Mouse (Mus musculus) midbrain, embryonic 13.5 days (tissue): ENCODE data around the gene Med19. TPM values are rescaled to one million over a fixed set of nuclear protein-coding genes. Genes with fewer than 3 reads are reported as not detected.
"Not testable (repeated sequence)": the region's sequence is repeated elsewhere in the genome, so short reads cannot be mapped to it uniquely, and the experiment has no call there.

Source experiments
- ATAC-seq: fragments of 200-750 bp; cut with Nextera tagmentation; 2 replicates; pipeline ENCODE4 v1.8.0; 2017; ENCODE audit warnings: mild to moderate bottlenecking, moderate TSS enrichment, moderate library complexity
- H3K27ac ChIP-seq: fragments of 300-500 bp; sonication (generic); 2 replicates; pipeline ENCODE4 v1.5.1; 2015; ENCODE audit warnings: inconsistent platforms, mild to moderate bottlenecking, moderate library complexity
- H3K27me3 ChIP-seq: fragments of 300-500 bp; sonication (generic); 2 replicates; pipeline ENCODE4 v1.6.1; 2015; ENCODE audit warnings: mild to moderate bottlenecking, inconsistent platforms
- H3K36me3 ChIP-seq: fragments of 300-500 bp; sonication (generic); 2 replicates; pipeline ENCODE4 v1.6.1; 2015; ENCODE audit warnings: mild to moderate bottlenecking, inconsistent platforms
- H3K4me1 ChIP-seq: fragments of 300-500 bp; sonication (generic); replicated peaks from 2 replicates; pipeline ENCODE4 v1.6.1; 2015; ENCODE audit warnings: inconsistent platforms
- H3K4me2 ChIP-seq: fragments of 300-500 bp; sonication (generic); replicated peaks from 2 replicates; pipeline ENCODE4 v1.6.1; 2015; ENCODE audit warnings: moderate library complexity, mild to moderate bottlenecking, inconsistent platforms
- H3K4me3 ChIP-seq: fragments of 300-500 bp; sonication (generic); replicated peaks from 2 replicates; pipeline ENCODE4 v1.5.1; 2015; ENCODE audit warnings: mild to moderate bottlenecking, inconsistent platforms
- H3K9ac ChIP-seq: fragments of 300-500 bp; sonication (generic); replicated peaks from 2 replicates; pipeline ENCODE4 v1.6.1; 2015; ENCODE audit warnings: mild to moderate bottlenecking, inconsistent platforms
- H3K9me3 ChIP-seq: fragments of 300-500 bp; sonication (generic); 2 replicates; pipeline ENCODE4 v1.6.1; 2016; ENCODE audit warnings: mild to moderate bottlenecking, inconsistent platforms
- WGBS: fragments of 180-500 bp; shearing (Covaris S2); methylation state at CpG from one replicate; pipeline ENCODE4 v1.1.7; 2015; 5-methylcytosine and 5-hydroxymethylcytosine counted together
- polyA plus RNA-seq: library from polyadenylated mRNA; unstranded; fragments of >200 nt; fragmentation: Nextera tagmentation; extraction: Ambion mirVana; gene quantifications from 2 replicates; pipeline ENCODE4 v1.2.1, GENCODE M21; 2015

Med19 gene
- polyA plus RNA-seq, 1 experiment from 2014 or later, result 49.3 TPM

DNA sequence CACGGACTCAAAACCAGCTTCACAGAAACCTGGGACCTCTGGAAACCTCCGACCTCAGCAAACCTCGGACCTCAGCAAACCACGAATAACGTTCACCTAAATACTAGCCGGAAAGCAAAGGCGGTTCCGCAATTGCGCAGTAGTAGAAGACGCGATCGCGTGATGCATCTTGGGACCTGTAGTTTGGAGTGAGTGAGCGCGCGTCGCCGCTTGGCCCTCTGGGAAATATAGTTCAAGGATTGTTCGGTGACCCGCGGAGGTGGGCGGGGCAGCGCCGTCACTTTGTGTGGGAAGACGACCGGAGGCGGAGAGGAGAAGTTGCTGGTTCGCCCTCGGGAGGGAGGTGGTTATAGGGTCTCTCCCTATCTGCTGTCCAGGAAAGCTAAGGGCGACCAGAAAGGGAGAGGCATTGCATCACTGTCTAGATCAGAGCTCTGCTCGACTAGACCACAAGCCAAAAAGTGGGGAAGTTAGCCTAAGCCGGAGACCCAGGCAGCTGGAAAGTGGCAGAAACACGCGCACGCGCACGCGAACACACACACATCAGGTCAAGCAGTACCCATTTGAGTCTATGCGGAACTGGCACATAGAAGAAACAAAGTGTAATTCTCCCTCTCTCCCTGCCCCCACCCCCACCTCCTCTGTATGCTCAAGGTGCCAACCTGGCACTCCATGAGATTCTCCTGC, 49.1 kb downstream of the Med19 start, which contains the start of gene Clp1:
Gene Clp1 (minus strand): TSS at position 179 of the 687 bp plus-strand sequence.
- H3K36me3 ChIP-seq, result peaks cover 23% of the 10 kb centered on the region

GRCm38 (mm10) chr2:84728191-84728590, 50.0 kb downstream of the Med19 start:
- 81% methylated on average over 5 of the region's 5 CpGs for WGBS
- H3K4me3 ChIP-seq, H3K9me3 ChIP-seq, H3K4me2 ChIP-seq, ATAC-seq, H3K27me3 ChIP-seq, H3K27ac ChIP-seq, H3K9ac ChIP-seq: not testable (repeated sequence)
- Histone ChIP-seq H3K36me3 (peaks cover 20% of the 10 kb centered on the region), H3K4me1 (peaks cover 31% of the 10 kb centered on the region)

More for the DNA sequence above, 49.1 kb downstream of the Med19 start, which contains the start of gene Clp1:
- Histone ChIP-seq H3K4me2 (peak within 1 kb of the TSS; percentile 76), H3K9ac (peak within 1 kb of the TSS; percentile 69), H3K4me3 (peak within 1 kb of the TSS; percentile 66), H3K9me3 (no peaks in the 10 kb centered on the region), H3K4me1 (peaks cover 28% of the 10 kb centered on the region), H3K27ac (peak within 1 kb of the TSS; percentile 80), H3K27me3 (no peaks in the 10 kb centered on the region)
- peak; percentile 97 for ATAC-seq
- WGBS, result under 1% methylated on average over 39 of the region's 39 CpGs

DNA sequence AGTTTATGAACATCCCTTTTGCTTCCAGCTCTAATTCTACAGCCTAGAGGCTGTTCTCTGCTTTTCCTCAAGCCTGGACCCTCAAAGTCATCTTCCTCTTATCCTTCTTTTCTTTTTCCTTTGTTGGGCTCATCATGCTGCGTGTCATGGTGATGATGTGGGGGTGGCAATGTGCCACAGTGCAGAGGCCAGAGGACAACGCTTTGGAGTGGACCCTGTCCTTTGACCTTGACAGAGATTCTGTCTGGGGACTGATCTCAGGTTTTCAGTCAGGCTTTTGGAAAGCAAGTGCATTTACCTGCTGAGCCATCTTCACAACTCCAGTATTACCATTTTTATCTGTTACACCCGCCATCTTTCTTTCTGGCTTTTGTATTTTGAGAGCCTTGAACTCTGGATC, 53.0 kb downstream of the Med19 start:
- Histone ChIP-seq H3K9me3 (no peaks in the 10 kb centered on the region), H3K27me3 (no peaks in the 10 kb centered on the region), H3K27ac (no peak overlapping the region), H3K4me3 (no peak overlapping the region), H3K4me1 (peaks cover 38% of the 10 kb centered on the region), H3K9ac (no peak overlapping the region), H3K36me3 (no peaks in the 10 kb centered on the region), H3K4me2 (no peak overlapping the region)
- WGBS, result 83% methylated on average over 3 of the region's 3 CpGs
- ATAC-seq, result no peak

DNA sequence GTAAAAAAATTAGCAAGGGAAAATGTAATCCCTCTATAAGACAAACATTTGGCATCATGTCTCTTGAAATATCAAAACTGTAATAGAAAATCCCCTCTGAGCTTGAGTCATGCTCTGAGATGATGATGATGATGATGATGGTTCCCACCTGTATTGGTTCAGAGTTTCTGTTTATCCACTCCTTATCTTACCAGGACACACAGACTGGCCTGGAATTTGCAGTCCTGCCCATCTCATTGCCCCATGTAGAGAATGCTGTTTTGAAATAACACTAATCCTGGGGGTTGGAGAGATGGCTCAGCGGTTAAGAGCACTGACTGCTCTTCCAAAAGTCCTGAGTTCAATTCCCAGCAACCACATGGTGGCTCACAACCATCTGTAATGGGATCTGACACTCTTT, 54.2 kb downstream of the Med19 start:
- H3K27ac ChIP-seq, result no peak overlapping the region
- ATAC-seq, result no peak
- H3K4me3 ChIP-seq, result no peak overlapping the region
- 72% methylated on average over 1 of the region's 1 CpGs for WGBS
- H3K9me3 ChIP-seq, result no peaks in the 10 kb centered on the region
- H3K4me2 ChIP-seq, result no peak overlapping the region
- peaks cover 44% of the 10 kb centered on the region for H3K4me1 ChIP-seq
- H3K36me3 ChIP-seq, result no peaks in the 10 kb centered on the region
- no peaks in the 10 kb centered on the region for H3K27me3 ChIP-seq
- H3K9ac ChIP-seq, result no peak overlapping the region

DNA sequence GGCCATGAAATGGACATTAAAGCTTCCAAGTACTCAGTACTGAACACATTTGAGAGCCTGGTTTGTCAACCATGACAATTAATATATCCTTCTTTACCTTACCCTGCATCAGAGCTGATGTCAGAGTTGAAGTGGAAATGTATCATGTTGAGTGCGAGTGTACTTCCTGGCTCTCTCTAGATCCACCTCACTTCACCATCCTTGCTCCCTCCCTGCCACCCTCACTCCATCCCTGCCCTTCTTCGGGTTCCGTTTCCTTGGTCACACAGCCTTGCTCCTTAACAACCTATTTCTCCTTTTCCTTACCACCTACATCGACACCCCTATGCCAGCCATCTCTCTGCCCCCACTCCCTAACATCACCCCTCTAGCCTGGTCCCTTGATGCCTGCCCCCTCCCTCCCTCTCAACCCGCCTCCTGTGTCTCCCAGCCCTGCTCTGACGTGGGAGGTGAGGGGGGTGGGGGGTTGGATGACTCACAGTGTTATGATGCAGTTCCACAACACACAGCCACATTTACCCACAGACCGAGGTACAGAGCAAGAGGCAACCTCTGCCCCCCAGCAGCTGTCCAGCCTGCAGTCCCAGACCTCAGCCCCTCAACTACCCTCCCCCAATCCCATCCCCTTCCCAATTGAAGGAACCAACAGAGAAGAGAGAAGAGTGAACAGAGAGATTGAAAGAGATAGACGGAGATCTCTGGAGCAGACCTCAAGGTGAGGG, 55.5 kb downstream of the Med19 start, which contains the start of gene Ypel4:
Gene Ypel4 (plus strand): TSS at position 480 of the 722 bp plus-strand sequence.
- 2% methylated on average over 8 of the region's 8 CpGs for WGBS

DNA sequence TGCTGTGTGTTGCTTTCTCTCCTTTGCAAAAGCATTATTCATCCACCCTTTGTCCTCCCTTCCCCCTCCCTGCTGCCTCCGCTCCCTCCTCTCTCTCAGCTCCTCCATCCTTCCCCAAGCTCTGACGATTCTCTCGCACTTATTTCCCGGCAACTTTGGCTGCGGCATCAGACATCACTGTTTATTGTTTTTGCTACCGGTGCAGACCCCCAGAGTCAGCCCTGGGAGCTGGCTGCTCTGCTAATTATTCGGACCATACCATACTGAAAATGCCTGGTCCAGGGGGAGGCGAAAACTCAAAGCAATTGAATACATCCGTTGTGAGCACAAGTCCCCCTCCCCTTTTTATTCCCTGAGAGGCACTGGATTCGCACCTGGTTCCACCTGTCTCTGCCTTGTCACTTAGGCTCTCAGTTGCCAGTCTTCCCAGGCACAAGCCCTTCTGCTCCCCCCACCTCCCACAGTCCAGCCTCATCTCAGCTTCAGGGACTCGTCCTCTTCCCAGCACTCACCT, 56.2 kb downstream of the Med19 start:
- under 1% methylated on average over 11 of the region's 11 CpGs for WGBS
- Histone ChIP-seq H3K36me3 (no peaks in the 10 kb centered on the region), H3K4me2 (peak overlapping the region; percentile 66), H3K27ac (peak overlapping the region; percentile 90), H3K4me3 (peak overlapping the region; percentile 70), H3K4me1 (peaks cover 58% of the 10 kb centered on the region), H3K27me3 (no peaks in the 10 kb centered on the region), H3K9me3 (no peaks in the 10 kb centered on the region), H3K9ac (peak overlapping the region; percentile 90)
- ATAC-seq, result peak; percentile 58

More for the DNA sequence above, 55.5 kb downstream of the Med19 start, which contains the start of gene Ypel4:
- H3K4me2 ChIP-seq, result peak within 1 kb of the TSS; percentile 66
- no peaks in the 10 kb centered on the region for H3K27me3 ChIP-seq
- peak; percentile 78 for ATAC-seq
- H3K27ac ChIP-seq, result peak within 1 kb of the TSS; percentile 90
- peaks cover 52% of the 10 kb centered on the region for H3K4me1 ChIP-seq
- no peaks in the 10 kb centered on the region for H3K9me3 ChIP-seq
- H3K9ac ChIP-seq, result peak within 1 kb of the TSS; percentile 90
- peak within 1 kb of the TSS; percentile 70 for H3K4me3 ChIP-seq
- H3K36me3 ChIP-seq, result no peaks in the 10 kb centered on the region

DNA sequence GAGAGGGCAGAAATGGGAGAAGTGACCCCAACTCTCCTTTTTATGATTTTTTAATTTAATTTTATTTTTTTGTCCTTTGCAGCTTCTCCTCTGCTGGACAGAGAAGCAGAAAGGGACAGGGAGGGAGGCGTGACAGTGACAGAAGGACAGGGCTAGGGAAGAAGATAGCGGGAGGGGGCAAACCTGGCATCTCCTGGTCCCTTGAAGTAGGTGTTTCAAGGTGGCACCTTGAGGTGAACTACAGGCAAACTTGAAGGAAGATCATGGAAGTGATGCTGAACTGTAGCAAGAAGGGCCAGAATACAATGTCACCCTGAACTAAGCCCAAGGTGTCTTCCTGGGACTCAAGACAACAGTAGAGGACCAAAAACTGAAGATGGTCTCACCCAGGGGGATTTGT, 56.7 kb downstream of the Med19 start:
- H3K9ac ChIP-seq, result peak overlapping the region; percentile 90
- no peaks in the 10 kb centered on the region for H3K36me3 ChIP-seq
- no peaks in the 10 kb centered on the region for H3K9me3 ChIP-seq
- H3K27ac ChIP-seq, result peak overlapping the region; percentile 90
- H3K27me3 ChIP-seq, result no peaks in the 10 kb centered on the region
- WGBS, result 0% methylated on average over 2 of the region's 2 CpGs
- H3K4me2 ChIP-seq, result peak overlapping the region; percentile 66
- peak overlapping the region; percentile 70 for H3K4me3 ChIP-seq
- ATAC-seq, result no peak
- peaks cover 63% of the 10 kb centered on the region for H3K4me1 ChIP-seq

- H3K9ac ChIP-seq, result peak overlapping the region; percentile 90
- no peaks in the 10 kb centered on the region for H3K9me3 ChIP-seq
- no peak for ATAC-seq
- H3K27me3 ChIP-seq, result no peaks in the 10 kb centered on the region
- peak overlapping the region; percentile 90 for H3K27ac ChIP-seq
- peaks cover 69% of the 10 kb centered on the region for H3K4me1 ChIP-seq
- H3K4me2 ChIP-seq, result peak overlapping the region; percentile 66
- WGBS, result 23% methylated on average over 7 of the region's 7 CpGs
- H3K36me3 ChIP-seq, result no peaks in the 10 kb centered on the region
- H3K4me3 ChIP-seq, result peak overlapping the region; percentile 70
Measured at GRCm38 (mm10) chr2:84735346-84735920, 57.2 kb downstream of the Med19 start.

- WGBS, result 3% methylated on average over 27 of the region's 27 CpGs
- peak overlapping the region; percentile 90 for H3K27ac ChIP-seq
- peaks cover 80% of the 10 kb centered on the region for H3K4me1 ChIP-seq
Measured at GRCm38 (mm10) chr2:84736312-84737161, 58.3 kb downstream of the Med19 start.

GRCm38 (mm10) chr2:84737451-84737925, 59.3 kb downstream of the Med19 start:
- no peaks in the 10 kb centered on the region for H3K36me3 ChIP-seq
- H3K27ac ChIP-seq, result peak overlapping the region; percentile 72
- ATAC-seq, result no peak
- H3K9me3 ChIP-seq, result no peaks in the 10 kb centered on the region
- H3K4me3 ChIP-seq, result peak overlapping the region; percentile 70
- H3K4me1 ChIP-seq, result peaks cover 89% of the 10 kb centered on the region
- H3K27me3 ChIP-seq, result no peaks in the 10 kb centered on the region
- H3K9ac ChIP-seq, result peak overlapping the region; percentile 90
- peak overlapping the region; percentile 66 for H3K4me2 ChIP-seq
- WGBS, result 3% methylated on average over 8 of the region's 8 CpGs

More at GRCm38 (mm10) chr2:84736312-84737161, 58.3 kb downstream of the Med19 start:
- no peak for ATAC-seq
- Histone ChIP-seq H3K4me2 (peak overlapping the region; percentile 66), H3K36me3 (no peaks in the 10 kb centered on the region), H3K9ac (peak overlapping the region; percentile 90), H3K9me3 (no peaks in the 10 kb centered on the region), H3K4me3 (peak overlapping the region; percentile 70), H3K27me3 (no peaks in the 10 kb centered on the region)
